Mouse (Mus musculus): Measurements from ENCODE around the gene Mdga2.

DNA sequence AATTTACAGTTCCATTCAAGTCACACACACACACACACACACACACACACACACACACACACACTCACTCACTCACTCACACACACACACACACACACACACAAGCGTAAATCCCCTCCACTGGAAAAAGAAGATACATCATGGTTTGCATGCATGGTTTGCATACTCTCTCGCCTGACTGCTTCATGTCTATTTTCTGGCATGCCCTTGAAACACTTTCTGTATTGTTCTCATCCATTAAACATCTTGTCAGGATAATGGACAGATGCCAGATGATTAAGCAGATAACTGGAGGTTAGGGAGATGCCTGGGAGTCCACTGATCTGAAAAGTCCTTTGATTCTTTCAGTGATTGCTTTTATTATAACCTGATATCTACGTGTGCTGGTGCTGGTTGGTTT is 665.5 kb downstream of the Mdga2 start:
- TF ChIP-seq POLR2A (IDR thresholded peaks at IDR 0.05; ENCODE audit: low read depth, low read length) (no peak), CTCF (IDR thresholded peaks at IDR 0.05; ENCODE audit: borderline replicate concordance, insufficient read depth, low read length) (no peak)

Data from embryonic fibroblast, embryonic 13.5 days (primary cell).